Mouse (Mus musculus): ENCODE measurements at regions not wholly inside any gene's neighbourhood (a gene's known extent, or its start where the extent isn't known, plus 50 kb on each side); places are given as distances from the start of the nearest gene placed in this dataset.
"Not testable (repeated sequence)": the region's sequence is repeated elsewhere in the genome, so short reads cannot be mapped to it uniquely, and the experiment has no call there.

DNA sequence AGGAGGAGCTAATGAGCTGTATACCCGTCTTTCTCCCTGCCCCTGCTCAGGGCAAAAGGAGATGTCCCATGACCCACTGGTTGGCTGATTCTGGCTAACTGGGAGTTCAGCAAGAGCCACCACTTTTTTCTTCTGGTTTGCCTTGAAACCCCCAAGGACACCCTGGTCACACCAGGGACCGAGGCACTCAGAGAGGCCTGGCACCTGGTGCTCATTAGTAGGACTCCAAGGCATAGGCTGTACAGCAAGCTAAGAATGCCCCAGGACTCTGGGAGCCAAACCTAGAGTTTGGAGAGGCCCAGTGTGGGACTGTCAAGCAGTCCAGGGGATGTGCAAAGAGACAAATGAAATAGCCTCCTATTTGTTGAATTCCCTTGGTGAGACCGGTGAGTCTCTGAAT is 232.5 kb downstream of the Matn1 start:
- Histone ChIP-seq H3K27me3 (ENCODE audit: low read depth, poor library complexity, severe bottlenecking) (no peaks in the 10 kb centered on the region), H3K27ac (peak overlapping the region; percentile 80), H3K9me3 (replicated peaks) (no peaks in the 10 kb centered on the region), H3K4me1 (peaks cover 52% of the 10 kb centered on the region), H3K36me3 (no peaks in the 10 kb centered on the region), H3K4me3 (0 out of 2 replicates have a peak overlapping the region, but pooled peaks have one; percentile 1)
- DNase-seq (ENCODE audit: low spot score): peak; percentile 64
- WGBS: 36% methylated on average over 3 of the region's 3 CpGs

DNA sequence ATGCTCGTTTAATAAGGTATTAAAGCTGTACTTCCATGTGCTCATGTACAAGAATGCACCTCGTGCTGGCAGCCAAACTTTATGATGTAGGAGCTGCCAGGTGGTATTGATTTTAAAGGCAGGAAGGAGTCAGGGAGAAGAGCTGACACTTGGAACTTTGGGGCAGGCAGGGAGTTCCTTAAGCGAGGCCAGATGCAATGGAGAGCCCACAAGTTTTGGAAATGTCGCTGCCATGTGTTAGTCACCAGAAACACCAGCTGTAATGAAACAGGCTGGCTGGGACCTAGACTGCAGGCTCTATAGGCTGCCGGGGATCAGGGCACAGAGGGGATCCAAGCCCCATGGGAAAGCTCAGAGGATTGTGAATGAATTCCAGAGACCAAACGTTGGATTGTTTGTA is 233.7 kb downstream of the Matn1 start:
- H3K27ac ChIP-seq: peak overlapping the region; percentile 37

DNA sequence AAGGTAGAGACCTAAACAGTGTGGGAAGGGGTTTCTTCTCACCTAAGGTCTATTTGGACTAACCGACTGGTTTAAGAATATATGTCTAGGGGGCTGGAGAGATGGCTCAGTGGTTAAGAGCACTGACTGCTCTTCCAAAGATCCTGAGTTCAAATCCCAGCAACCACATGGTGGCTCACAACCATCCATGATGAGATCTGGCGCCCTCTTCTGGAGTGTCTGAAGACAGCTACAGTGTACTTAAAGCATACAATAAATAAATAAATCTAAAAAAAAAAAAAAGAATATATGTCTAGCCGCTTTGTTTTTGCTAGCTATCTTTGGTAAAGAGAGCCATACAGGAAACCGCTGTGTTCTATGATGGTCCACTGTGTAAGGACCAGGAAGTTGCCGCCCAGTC is 234.5 kb downstream of the Matn1 start:
- H3K4me3 ChIP-seq; H3K9me3 ChIP-seq (replicated peaks); DNase-seq (ENCODE audit: low spot score); H3K27ac ChIP-seq; H3K36me3 ChIP-seq; H3K27me3 ChIP-seq (ENCODE audit: low read depth, poor library complexity, severe bottlenecking): not testable (repeated sequence)
- 83% methylated on average over 5 of the region's 5 CpGs for WGBS
- H3K4me1 ChIP-seq: peaks cover 70% of the 10 kb centered on the region

More for the DNA sequence above, 233.7 kb downstream of the Matn1 start:
- Histone ChIP-seq H3K27me3 (ENCODE audit: low read depth, poor library complexity, severe bottlenecking) (no peaks in the 10 kb centered on the region), H3K36me3 (no peaks in the 10 kb centered on the region), H3K9me3 (replicated peaks) (no peaks in the 10 kb centered on the region), H3K4me1 (peaks cover 64% of the 10 kb centered on the region), H3K4me3 (no peak overlapping the region)
- DNase-seq (ENCODE audit: low spot score): peak; percentile 81
- WGBS: 17% methylated on average over 6 of the region's 6 CpGs

DNA sequence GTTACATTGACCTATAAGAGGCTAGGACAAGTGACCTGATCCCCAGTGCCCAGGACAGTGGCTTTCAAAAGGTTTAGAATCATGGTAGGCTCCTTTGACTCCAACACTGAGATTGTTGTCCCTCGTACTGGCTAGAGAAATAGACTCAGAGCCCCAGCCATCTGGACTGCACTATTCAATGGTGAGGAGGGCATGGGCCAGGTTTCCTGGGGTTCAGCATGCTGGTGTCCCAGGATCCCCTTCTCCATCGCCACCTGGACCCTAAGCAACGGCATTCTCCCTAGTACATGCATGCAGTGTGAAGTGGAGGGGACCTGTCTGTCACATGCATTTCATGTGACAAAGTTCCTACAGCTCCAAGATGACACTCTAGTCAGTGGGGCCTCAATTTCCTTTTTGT is 243.9 kb downstream of the Matn1 start:
- 84% methylated on average over 3 of the region's 3 CpGs for WGBS

DNA sequence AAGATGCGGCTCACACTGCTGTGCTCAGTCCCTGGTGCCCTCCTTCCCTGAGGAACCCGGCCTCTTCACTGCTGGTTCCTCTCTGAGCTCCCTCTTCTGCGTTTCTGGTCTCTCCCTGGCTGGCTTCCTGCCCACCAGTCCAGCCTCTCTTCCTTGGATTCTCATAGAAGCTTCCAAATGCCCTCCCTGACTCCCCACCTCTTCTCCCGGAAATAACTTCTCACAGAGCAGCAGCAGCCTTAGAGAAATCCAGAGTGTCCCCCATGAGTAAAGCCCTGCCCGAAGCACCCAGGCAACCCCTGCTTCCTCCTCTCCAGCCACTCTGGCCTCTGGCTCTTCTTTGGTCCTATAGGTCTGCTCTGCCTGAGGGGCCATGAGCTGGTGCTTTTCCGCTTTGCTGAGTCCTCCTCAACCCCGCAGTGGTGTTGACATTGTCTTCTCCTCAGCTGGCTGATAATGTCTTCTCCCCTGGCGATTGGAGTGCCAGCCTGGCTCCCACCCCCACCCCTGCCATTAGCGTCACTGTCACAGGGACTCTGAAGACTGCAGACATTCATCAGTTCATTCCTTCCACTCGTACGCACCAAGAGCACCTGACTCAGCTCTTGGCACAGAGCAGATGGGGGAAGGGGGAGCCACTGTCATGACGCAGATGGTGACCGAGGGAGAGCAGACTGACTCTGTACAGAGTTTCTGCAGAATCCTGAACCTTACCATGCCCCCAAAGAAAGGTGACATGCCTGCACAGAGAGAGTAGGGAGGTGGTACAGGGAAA is 247.1 kb downstream of the Matn1 start:
- H3K27me3 ChIP-seq (ENCODE audit: low read depth, poor library complexity, severe bottlenecking): 0 out of 2 replicates have a peak, but pooled peaks cover 7% of the 10 kb centered on the region
- no peaks in the 10 kb centered on the region for H3K36me3 ChIP-seq
- DNase-seq (ENCODE audit: low spot score): no peak
- no peak overlapping the region for H3K27ac ChIP-seq
- H3K4me1 ChIP-seq: peaks cover 4% of the 10 kb centered on the region; the same call in 1 of the 2 replicates
- no peaks in the 10 kb centered on the region for H3K9me3 ChIP-seq (replicated peaks)
- H3K4me3 ChIP-seq: no peak overlapping the region
- 83% methylated on average over 13 of the region's 13 CpGs for WGBS

More for the DNA sequence above, 243.9 kb downstream of the Matn1 start:
- no peaks in the 10 kb centered on the region for H3K9me3 ChIP-seq (replicated peaks)
- H3K4me1 ChIP-seq: peaks cover 15% of the 10 kb centered on the region
- 0 out of 2 replicates have a peak, but pooled peaks cover 7% of the 10 kb centered on the region for H3K27me3 ChIP-seq (ENCODE audit: low read depth, poor library complexity, severe bottlenecking)
- no peak for DNase-seq (ENCODE audit: low spot score)
- H3K27ac ChIP-seq: no peak overlapping the region
- H3K36me3 ChIP-seq: no peaks in the 10 kb centered on the region
- no peak overlapping the region for H3K4me3 ChIP-seq

DNA sequence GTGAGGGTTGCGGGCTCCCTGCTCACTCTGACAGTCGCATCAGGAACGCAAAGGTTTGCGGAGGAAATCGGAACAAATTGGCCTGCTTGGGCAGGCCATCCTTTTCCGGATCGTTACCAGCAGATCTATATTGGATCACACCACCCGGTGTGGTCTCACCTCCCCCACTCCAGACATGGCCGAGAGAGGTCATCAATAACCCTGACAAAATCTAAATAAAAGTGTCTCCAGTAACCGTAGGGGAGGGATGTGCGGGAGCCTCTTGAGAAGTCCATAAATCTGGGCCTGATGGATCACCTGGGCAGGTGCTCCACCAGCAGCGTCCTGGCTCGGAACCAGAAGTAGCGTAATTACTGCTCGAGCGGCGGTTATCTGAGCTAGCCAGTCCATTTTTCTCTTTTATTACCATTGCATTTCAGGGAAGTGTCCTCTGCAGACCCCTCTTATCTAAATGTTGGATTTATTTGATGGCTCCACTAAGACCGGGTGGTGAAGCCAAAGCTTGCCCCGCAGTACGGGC is 249.8 kb downstream of the Matn1 start:
- Histone ChIP-seq H3K27ac (no peak overlapping the region), H3K4me3 (no peak overlapping the region), H3K4me1 (peaks cover 4% of the 10 kb centered on the region; the same call in 1 of the 2 replicates), H3K27me3 (ENCODE audit: low read depth, poor library complexity, severe bottlenecking) (0 out of 2 replicates have a peak, but pooled peaks cover 7% of the 10 kb centered on the region), H3K9me3 (replicated peaks) (no peaks in the 10 kb centered on the region), H3K36me3 (no peaks in the 10 kb centered on the region)
- WGBS: 62% methylated on average over 20 of the region's 20 CpGs
- DNase-seq (ENCODE audit: low spot score): no peak

DNA sequence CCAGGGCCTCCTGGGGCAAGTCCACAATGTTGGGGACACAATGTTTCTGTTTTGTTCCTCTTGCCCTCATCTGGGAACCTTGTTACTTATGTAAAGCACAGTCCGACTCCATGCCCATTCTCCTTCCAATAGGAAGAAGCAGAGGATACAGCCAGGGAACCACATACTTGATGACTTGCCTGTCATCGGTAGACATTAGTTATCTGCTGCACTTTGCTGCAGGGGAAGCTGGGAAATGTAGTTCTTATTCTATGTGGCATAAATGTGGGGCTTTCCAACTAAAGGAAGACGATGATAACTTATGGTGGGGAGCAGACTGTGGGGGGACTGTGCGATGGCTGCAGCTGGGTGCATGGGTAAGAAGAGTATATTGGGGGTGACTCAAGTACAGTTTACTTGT is 252.0 kb downstream of the Matn1 start:
- Histone ChIP-seq H3K4me3 (no peak overlapping the region), H3K4me1 (peaks cover 4% of the 10 kb centered on the region; the same call in 1 of the 2 replicates), H3K27ac (no peak overlapping the region), H3K9me3 (replicated peaks) (no peaks in the 10 kb centered on the region), H3K36me3 (no peaks in the 10 kb centered on the region), H3K27me3 (ENCODE audit: low read depth, poor library complexity, severe bottlenecking) (0 out of 2 replicates have a peak, but pooled peaks cover 4% of the 10 kb centered on the region)
- 87% methylated on average over 4 of the region's 4 CpGs for WGBS
- DNase-seq (ENCODE audit: low spot score): no peak

DNA sequence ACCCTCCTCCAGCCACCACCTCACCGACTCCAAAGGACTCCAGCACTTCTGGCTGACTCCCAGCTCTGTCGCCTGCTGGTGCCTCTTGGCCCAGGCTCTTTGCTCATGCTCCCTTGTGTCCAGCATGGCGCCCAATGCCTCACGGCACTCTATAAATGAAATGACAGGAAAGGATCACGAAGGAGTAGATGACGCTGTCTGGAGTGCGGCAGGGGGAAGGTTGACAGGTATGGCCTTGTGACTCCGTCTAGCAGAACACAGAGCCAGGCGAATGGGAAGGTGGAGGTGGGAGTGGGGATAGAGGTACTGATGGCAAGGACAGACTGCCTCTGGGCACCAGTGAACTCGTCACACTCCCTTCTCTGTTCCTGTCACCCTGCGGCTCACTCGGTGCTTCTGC is 259.5 kb downstream of the Matn1 start:
- Histone ChIP-seq H3K27me3 (ENCODE audit: low read depth, poor library complexity, severe bottlenecking) (no peaks in the 10 kb centered on the region), H3K36me3 (no peaks in the 10 kb centered on the region), H3K4me1 (no peaks in the 10 kb centered on the region), H3K9me3 (replicated peaks) (no peaks in the 10 kb centered on the region), H3K4me3 (no peak overlapping the region), H3K27ac (no peak overlapping the region; the same call in 1 of the 2 replicates)
- no peak for DNase-seq (ENCODE audit: low spot score)
- 86% methylated on average over 12 of the region's 12 CpGs for WGBS

DNA sequence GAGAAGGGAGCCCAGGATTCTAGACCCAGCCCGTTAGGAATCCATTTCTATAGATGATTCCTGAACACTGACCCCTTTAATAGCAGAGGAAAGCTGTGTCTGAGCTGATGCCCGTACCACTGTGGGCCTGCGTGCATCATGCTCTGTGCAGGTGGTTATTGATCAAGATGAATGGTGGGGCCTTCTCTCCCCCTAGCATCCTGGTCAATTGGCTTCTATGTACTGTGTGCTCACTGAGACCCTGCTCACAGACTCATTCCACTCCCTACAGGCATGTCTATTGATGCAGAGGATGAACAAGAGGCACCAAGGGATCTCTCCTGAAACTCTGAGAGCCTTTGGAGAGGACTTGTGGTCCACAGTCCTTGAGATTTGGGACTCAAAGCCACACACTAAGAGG is 260.5 kb downstream of the Matn1 start:
- no peaks in the 10 kb centered on the region for H3K4me1 ChIP-seq
- DNase-seq (ENCODE audit: low spot score): no peak
- no peak overlapping the region for H3K27ac ChIP-seq
- H3K9me3 ChIP-seq (replicated peaks): no peaks in the 10 kb centered on the region
- WGBS: 85% methylated on average over 3 of the region's 3 CpGs
- H3K36me3 ChIP-seq: no peaks in the 10 kb centered on the region
- H3K4me3 ChIP-seq: no peak overlapping the region
- H3K27me3 ChIP-seq (ENCODE audit: low read depth, poor library complexity, severe bottlenecking): no peaks in the 10 kb centered on the region

DNA sequence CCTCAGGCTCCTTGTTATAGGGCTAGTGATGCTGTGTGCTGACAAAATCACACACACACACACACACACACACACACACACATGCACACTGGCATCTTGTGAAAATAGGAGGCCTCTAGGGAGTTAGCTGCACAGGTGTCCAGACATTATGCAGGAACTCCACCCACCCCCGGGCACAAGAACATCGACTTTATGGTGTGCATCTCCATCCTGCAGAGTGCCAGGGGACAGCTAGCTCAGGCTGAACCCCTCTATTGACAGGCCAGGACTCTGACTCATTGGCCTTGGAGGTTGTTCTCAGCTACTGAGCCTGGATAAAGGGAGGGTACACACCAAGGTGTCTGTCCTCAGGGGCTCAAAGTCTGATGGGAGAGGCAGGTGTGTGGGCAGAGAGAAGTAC is 260.9 kb downstream of the Matn1 start:
- no peak for DNase-seq (ENCODE audit: low spot score)
- no peak overlapping the region for H3K4me3 ChIP-seq
- H3K27ac ChIP-seq: no peak overlapping the region
- H3K9me3 ChIP-seq (replicated peaks): no peaks in the 10 kb centered on the region
- H3K27me3 ChIP-seq (ENCODE audit: low read depth, poor library complexity, severe bottlenecking): no peaks in the 10 kb centered on the region
- no peaks in the 10 kb centered on the region for H3K36me3 ChIP-seq
- no peaks in the 10 kb centered on the region for H3K4me1 ChIP-seq
- 82% methylated on average over 2 of the region's 2 CpGs for WGBS

DNA sequence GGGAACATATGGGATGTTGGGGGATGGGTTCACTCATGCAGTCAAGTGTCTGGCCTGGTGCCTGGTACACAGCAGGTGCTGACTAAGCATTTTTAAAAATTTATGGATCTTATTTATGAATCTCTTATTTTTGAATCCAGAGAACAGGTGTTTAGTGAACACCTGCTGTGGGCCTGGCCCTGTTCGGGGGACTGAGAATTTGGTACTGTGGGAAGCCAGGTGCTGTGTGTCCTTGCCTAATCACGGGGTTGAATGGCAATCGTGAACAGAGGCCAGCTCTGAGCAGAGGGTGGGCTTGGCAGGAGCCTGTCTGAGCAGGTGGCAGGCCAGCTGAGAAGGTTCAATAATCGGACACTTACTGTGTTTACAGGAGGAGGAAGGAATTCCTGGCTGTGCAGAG is 261.5 kb downstream of the Matn1 start:
- Histone ChIP-seq H3K36me3 (no peaks in the 10 kb centered on the region), H3K9me3 (replicated peaks) (no peaks in the 10 kb centered on the region), H3K4me3 (no peak overlapping the region), H3K27ac (no peak overlapping the region), H3K4me1 (no peaks in the 10 kb centered on the region), H3K27me3 (ENCODE audit: low read depth, poor library complexity, severe bottlenecking) (no peaks in the 10 kb centered on the region)
- no peak for DNase-seq (ENCODE audit: low spot score)
- 68% methylated on average over 4 of the region's 4 CpGs for WGBS

DNA sequence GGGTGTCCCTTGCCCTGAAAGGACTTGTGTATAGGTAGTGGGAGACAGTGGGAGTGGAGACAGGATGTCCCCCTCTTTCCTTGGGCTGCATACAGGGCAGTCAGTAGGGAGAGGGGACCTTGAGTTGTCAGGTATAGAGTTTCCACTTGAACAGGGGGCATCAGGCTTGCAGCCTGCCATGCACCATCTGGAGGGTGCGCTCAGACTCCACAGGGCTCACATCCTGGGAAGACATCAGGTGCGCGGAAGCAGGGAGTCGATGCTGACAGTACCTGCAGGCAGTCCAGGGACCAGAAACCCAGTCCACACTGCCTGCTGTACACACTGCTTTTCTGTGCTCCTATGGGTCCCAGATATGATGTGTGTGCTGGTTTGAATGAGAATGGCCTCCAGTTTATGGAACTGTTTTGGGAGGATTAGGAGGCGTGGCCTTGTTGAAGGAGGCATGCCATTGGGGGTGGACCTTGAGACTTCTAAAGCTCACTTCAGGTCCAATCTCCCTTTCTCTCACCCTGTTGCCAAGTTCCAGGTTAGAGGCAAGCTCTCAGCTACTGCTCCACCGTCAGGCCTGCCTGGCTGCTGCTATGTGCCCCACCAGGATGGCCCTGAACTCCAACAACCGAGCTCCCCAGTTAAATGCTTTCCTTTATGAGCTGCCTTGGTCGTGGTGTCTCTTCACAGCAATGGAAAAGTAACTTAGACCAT is 262.1 kb downstream of the Matn1 start:
- Histone ChIP-seq H3K27ac (no peak overlapping the region), H3K9me3 (replicated peaks) (peaks cover 2% of the 10 kb centered on the region; the same call in 1 of the 2 replicates)
- WGBS: 95% methylated on average over 8 of the region's 8 CpGs

DNA sequence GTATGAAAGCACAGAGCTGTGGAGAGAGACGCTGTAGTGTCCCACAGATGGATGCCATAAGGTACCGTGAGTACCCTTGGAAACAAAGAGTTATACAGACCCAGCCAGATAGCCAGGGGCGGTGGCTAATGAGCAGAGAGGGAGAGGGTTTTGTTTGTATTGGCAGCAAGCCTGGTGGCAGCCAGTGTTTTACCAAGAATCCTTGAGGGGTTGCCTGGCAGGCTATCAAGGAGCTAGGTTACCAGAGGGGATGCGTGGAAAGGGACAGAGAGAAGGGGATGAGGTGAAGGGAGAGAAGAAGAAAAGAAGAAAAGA is 262.7 kb downstream of the Matn1 start:
- WGBS: 89% methylated on average over 4 of the region's 4 CpGs

More for the DNA sequence above, 262.1 kb downstream of the Matn1 start:
- Histone ChIP-seq H3K4me1 (no peaks in the 10 kb centered on the region), H3K27me3 (ENCODE audit: low read depth, poor library complexity, severe bottlenecking) (no peaks in the 10 kb centered on the region), H3K4me3 (no peak overlapping the region), H3K36me3 (no peaks in the 10 kb centered on the region)
- no peak for DNase-seq (ENCODE audit: low spot score)

More for the DNA sequence above, 262.7 kb downstream of the Matn1 start:
- DNase-seq (ENCODE audit: low spot score): no peak
- no peaks in the 10 kb centered on the region for H3K36me3 ChIP-seq
- no peak overlapping the region for H3K4me3 ChIP-seq
- peaks cover 2% of the 10 kb centered on the region; the same call in 1 of the 2 replicates for H3K9me3 ChIP-seq (replicated peaks)
- H3K4me1 ChIP-seq: no peaks in the 10 kb centered on the region
- H3K27ac ChIP-seq: no peak overlapping the region
- no peaks in the 10 kb centered on the region for H3K27me3 ChIP-seq (ENCODE audit: low read depth, poor library complexity, severe bottlenecking)

Measured in limb, embryonic 10.5 days (tissue).